Mouse (Mus musculus): ENCODE data around the gene Zfp933. TPM values are rescaled to one million over a fixed set of nuclear protein-coding genes. Genes with fewer than 3 reads are reported as not detected.
"Not testable (repeated sequence)": the region's sequence is repeated elsewhere in the genome, so short reads cannot be mapped to it uniquely, and the experiment has no call there.

Gene Zfp933
- polyA plus RNA-seq, 1 experiment from 2014 or later: 4.4 TPM

GRCm38 (mm10) chr4:147867563-147868449 lies 19.6 kb upstream of the Zfp933 start:
- no peak for DNase-seq (ENCODE audit: low spot score)
- Histone ChIP-seq H3K9me3 (ENCODE audit: control insufficient read depth, low read length) (no peaks in the 10 kb centered on the region), H3K9ac (ENCODE audit: low read length) (peak overlapping the region; percentile 73), H3K4me3 (ENCODE audit: low read depth, low read length) (peak overlapping the region; percentile 86), H3K27ac (replicated peaks) (peak overlapping the region; percentile 90), H3K36me3 (ENCODE audit: control insufficient read depth, insufficient read depth, low read length) (peaks cover 15% of the 10 kb centered on the region), H3K4me1 (replicated peaks; ENCODE audit: control insufficient read depth, insufficient read depth) (0 out of 2 replicates have a peak, but pooled peaks cover 7% of the 10 kb centered on the region), H3K4me2 (replicated peaks; ENCODE audit: low read depth) (peak overlapping the region; percentile 75), H3K27me3 (ENCODE audit: control insufficient read depth, insufficient read depth, low read length) (no peaks in the 10 kb centered on the region)
- ATAC-seq (ENCODE audit: low FRiP score, low TSS enrichment): no peak
- peak; percentile 37; the same call in 1 of the 2 replicates for TF ChIP-seq CTCF (IDR thresholded peaks at IDR 0.05; ENCODE audit: low read depth)
- TF ChIP-seq EP300 (optimal IDR thresholded peaks at IDR 0.05): no peak
- 2% methylated on average over 22 of the region's 22 CpGs for WGBS

GRCm38 (mm10) chr4:147866793-147867192 lies 18.6 kb upstream of the Zfp933 start:
- not testable (repeated sequence) for H3K4me1 ChIP-seq (replicated peaks; ENCODE audit: control insufficient read depth, insufficient read depth); H3K27me3 ChIP-seq (ENCODE audit: control insufficient read depth, insufficient read depth, low read length); DNase-seq (ENCODE audit: low spot score); H3K4me3 ChIP-seq (ENCODE audit: low read depth, low read length); H3K9ac ChIP-seq (ENCODE audit: low read length); H3K9me3 ChIP-seq (ENCODE audit: control insufficient read depth, low read length); H3K27ac ChIP-seq (replicated peaks); H3K4me2 ChIP-seq (replicated peaks; ENCODE audit: low read depth); ATAC-seq (ENCODE audit: low FRiP score, low TSS enrichment)
- peaks cover 18% of the 10 kb centered on the region for H3K36me3 ChIP-seq (ENCODE audit: control insufficient read depth, insufficient read depth, low read length)
- WGBS: 34% methylated on average over 3 of the region's 3 CpGs

GRCm38 (mm10) chr4:147866056-147866455 lies 17.9 kb upstream of the Zfp933 start:
- H3K4me2 ChIP-seq (replicated peaks; ENCODE audit: low read depth): no peak overlapping the region
- H3K4me3 ChIP-seq (ENCODE audit: low read depth, low read length): no peak overlapping the region
- H3K27ac ChIP-seq (replicated peaks): no peak overlapping the region
- no peak overlapping the region for H3K9ac ChIP-seq (ENCODE audit: low read length)
- no peaks in the 10 kb centered on the region for H3K27me3 ChIP-seq (ENCODE audit: control insufficient read depth, insufficient read depth, low read length)
- no peaks in the 10 kb centered on the region for H3K9me3 ChIP-seq (ENCODE audit: control insufficient read depth, low read length)
- 93% methylated on average over 9 of the region's 9 CpGs for WGBS
- ATAC-seq (ENCODE audit: low FRiP score, low TSS enrichment) (no peak), DNase-seq (ENCODE audit: low spot score) (no peak)
- 0 out of 2 replicates have a peak, but pooled peaks cover 7% of the 10 kb centered on the region for H3K4me1 ChIP-seq (replicated peaks; ENCODE audit: control insufficient read depth, insufficient read depth)
- TF ChIP-seq EP300 (optimal IDR thresholded peaks at IDR 0.05) (no peak), CTCF (IDR thresholded peaks at IDR 0.05; ENCODE audit: low read depth) (no peak)
- H3K36me3 ChIP-seq (ENCODE audit: control insufficient read depth, insufficient read depth, low read length): peaks cover 23% of the 10 kb centered on the region

- Histone ChIP-seq H3K36me3 (ENCODE audit: control insufficient read depth, insufficient read depth, low read length) (peaks cover 25% of the 10 kb centered on the region), H3K9me3 (ENCODE audit: control insufficient read depth, low read length) (no peaks in the 10 kb centered on the region), H3K27ac (replicated peaks) (no peak overlapping the region), H3K27me3 (ENCODE audit: control insufficient read depth, insufficient read depth, low read length) (no peaks in the 10 kb centered on the region), H3K4me3 (ENCODE audit: low read depth, low read length) (no peak overlapping the region), H3K4me2 (replicated peaks; ENCODE audit: low read depth) (no peak overlapping the region), H3K9ac (ENCODE audit: low read length) (no peak overlapping the region), H3K4me1 (replicated peaks; ENCODE audit: control insufficient read depth, insufficient read depth) (0 out of 2 replicates have a peak, but pooled peaks cover 7% of the 10 kb centered on the region)
- 93% methylated on average over 6 of the region's 6 CpGs for WGBS
- TF ChIP-seq CTCF (IDR thresholded peaks at IDR 0.05; ENCODE audit: low read depth) (no peak), EP300 (optimal IDR thresholded peaks at IDR 0.05) (no peak)
- DNase-seq (ENCODE audit: low spot score) (no peak), ATAC-seq (ENCODE audit: low FRiP score, low TSS enrichment) (no peak)
Observed at GRCm38 (mm10) chr4:147865651-147866050, 17.5 kb upstream of the Zfp933 start.

GRCm38 (mm10) chr4:147862051-147862450 lies 13.9 kb upstream of the Zfp933 start:
- Histone ChIP-seq H3K36me3 (ENCODE audit: control insufficient read depth, insufficient read depth, low read length) (peaks cover 28% of the 10 kb centered on the region), H3K4me1 (replicated peaks; ENCODE audit: control insufficient read depth, insufficient read depth) (no peaks in the 10 kb centered on the region), H3K9me3 (ENCODE audit: control insufficient read depth, low read length) (no peaks in the 10 kb centered on the region), H3K4me2 (replicated peaks; ENCODE audit: low read depth) (no peak overlapping the region), H3K27me3 (ENCODE audit: control insufficient read depth, insufficient read depth, low read length) (no peaks in the 10 kb centered on the region), H3K9ac (ENCODE audit: low read length) (no peak overlapping the region), H3K4me3 (ENCODE audit: low read depth, low read length) (no peak overlapping the region), H3K27ac (replicated peaks) (no peak overlapping the region)
- TF ChIP-seq EP300 (optimal IDR thresholded peaks at IDR 0.05) (no peak), CTCF (IDR thresholded peaks at IDR 0.05; ENCODE audit: low read depth) (no peak)
- WGBS: 88% methylated on average over 3 of the region's 3 CpGs
- no peak for DNase-seq (ENCODE audit: low spot score)
- no peak for ATAC-seq (ENCODE audit: low FRiP score, low TSS enrichment)

GRCm38 (mm10) chr4:147850776-147851175 lies 2.6 kb upstream of the Zfp933 start:
- Histone ChIP-seq H3K36me3 (ENCODE audit: control insufficient read depth, insufficient read depth, low read length) (no peaks in the 10 kb centered on the region), H3K27ac (replicated peaks) (no peak overlapping the region), H3K9me3 (ENCODE audit: control insufficient read depth, low read length) (no peaks in the 10 kb centered on the region), H3K27me3 (ENCODE audit: control insufficient read depth, insufficient read depth, low read length) (no peaks in the 10 kb centered on the region), H3K4me3 (ENCODE audit: low read depth, low read length) (no peak overlapping the region), H3K4me2 (replicated peaks; ENCODE audit: low read depth) (no peak overlapping the region), H3K4me1 (replicated peaks; ENCODE audit: control insufficient read depth, insufficient read depth) (no peaks in the 10 kb centered on the region), H3K9ac (ENCODE audit: low read length) (no peak overlapping the region)
- no peak for TF ChIP-seq CTCF (IDR thresholded peaks at IDR 0.05; ENCODE audit: low read depth)
- no peak for TF ChIP-seq EP300 (optimal IDR thresholded peaks at IDR 0.05)
- no peak for DNase-seq (ENCODE audit: low spot score)
- ATAC-seq (ENCODE audit: low FRiP score, low TSS enrichment): no peak
- 79% methylated on average over 2 of the region's 2 CpGs for WGBS

Data from stomach, postnatal 0 days (tissue).